Mouse (Mus musculus) lung, adult 2 months (tissue): ENCODE data around the gene Gm21560.
"Not testable (repeated sequence)": the region's sequence is repeated elsewhere in the genome, so short reads cannot be mapped to it uniquely, and the experiment has no call there.

Experiments
- CTCF ChIP-seq: fragments of 200-500 bp; IDR thresholded peaks from 2 replicates; pipeline ENCODE4 v1.5.1; 2011; ENCODE audit warnings: mild to moderate bottlenecking, low read length, control low read depth; ENCODE audit not compliant: insufficient read depth
- POLR2A ChIP-seq: fragments of 200-500 bp; IDR thresholded peaks from 2 replicates; pipeline ENCODE4 v1.6.1; 2011; ENCODE audit warnings: low read depth, mild to moderate bottlenecking, control low read depth, low read length, borderline replicate concordance; ENCODE audit errors: extremely low read depth

GRCm38 (mm10) chr14:6163538-6163937 lies 55.6 kb downstream of the Gm21560 start:
- not testable (repeated sequence) for TF ChIP-seq CTCF, POLR2A
